Mouse (Mus musculus) lung, postnatal 0 days (tissue): Measurements from ENCODE around the gene Lrrc20. TPM values are rescaled to one million over a fixed set of nuclear protein-coding genes. Genes with fewer than 3 reads are reported as not detected.
A peak's percentile ranks its signal among the peaks of the same experiment; 100 is the strongest.

ENCODE experiments used
- ATAC-seq: fragments of 200-750 bp; cut with Nextera tagmentation; 2 replicates; pipeline ENCODE4 v1.8.0; 2017; ENCODE audit warnings: moderate library complexity
- DNase-seq: peaks from one replicate; pipeline ENCODE4 v3.0.0-alpha.2; 2016; ENCODE audit warnings: low spot score
- H3K27ac ChIP-seq: fragments of 300-500 bp; sonication (generic); 2 replicates; pipeline ENCODE4 v1.5.1; 2014; ENCODE audit warnings: antibody characterized with exemption, mild to moderate bottlenecking, low read length, mixed read lengths
- H3K27me3 ChIP-seq: fragments of 300-500 bp; sonication (generic); replicated peaks from 2 replicates; pipeline ENCODE4 v1.6.1; 2014; ENCODE audit warnings: low read length, mixed read lengths; ENCODE audit not compliant: insufficient read depth
- H3K36me3 ChIP-seq: fragments of 300-500 bp; sonication (generic); 2 replicates; pipeline ENCODE4 v1.6.1; 2014; ENCODE audit warnings: low read length, mixed read lengths; ENCODE audit not compliant: insufficient read depth
- H3K4me1 ChIP-seq: fragments of 300-500 bp; sonication (generic); 2 replicates; pipeline ENCODE4 v1.6.1; 2014; ENCODE audit warnings: antibody characterized with exemption, low read depth, low read length, mixed read lengths; ENCODE audit not compliant: insufficient read depth
- H3K4me2 ChIP-seq: fragments of 300-500 bp; sonication (generic); replicated peaks from 2 replicates; pipeline ENCODE4 v1.6.1; 2014; ENCODE audit warnings: low read depth, mild to moderate bottlenecking, low read length, moderate library complexity, mixed read lengths
- H3K4me3 ChIP-seq: fragments of 300-500 bp; sonication (generic); 2 replicates; pipeline ENCODE4 v1.5.1; 2014; ENCODE audit warnings: low read depth, low read length
- H3K9ac ChIP-seq: fragments of 300-500 bp; sonication (generic); replicated peaks from 2 replicates; pipeline ENCODE4 v1.6.1; 2014; ENCODE audit warnings: low read depth, mild to moderate bottlenecking
- H3K9me3 ChIP-seq: fragments of 300-500 bp; sonication (generic); 2 replicates; pipeline ENCODE4 v1.6.1; 2016; ENCODE audit warnings: low read length, mixed read lengths
- CTCF ChIP-seq: IDR thresholded peaks from 2 replicates; pipeline ENCODE4 v1.5.1; 2016; ENCODE audit warnings: antibody characterized with exemption, mild to moderate bottlenecking
- EP300 ChIP-seq: IDR thresholded peaks from 2 replicates; pipeline ENCODE4 v1.6.1; 2016; ENCODE audit warnings: antibody characterized with exemption, mild to moderate bottlenecking, control low read depth
- WGBS: fragments of 180-500 bp; shearing (Covaris S2); extraction: QIAGEN DNeasy Blood & Tissue Kit; methylation state at CpG from one replicate; pipeline ENCODE4 v1.1.7; 2014; 5-methylcytosine and 5-hydroxymethylcytosine counted together
- polyA plus RNA-seq: library from polyadenylated mRNA; unstranded; fragments of >200 nt; fragmentation: Nextera tagmentation; extraction: Ambion mirVana; gene quantifications from 2 replicates; pipeline ENCODE4 v1.2.1, GENCODE M21; 2015

Gene Lrrc20
- polyA plus RNA-seq, 1 experiment from 2014 or later, result 5.8 TPM

- Histone ChIP-seq H3K4me2 (no peak overlapping the region), H3K4me3 (no peak overlapping the region), H3K27me3 (no peaks in the 10 kb centered on the region), H3K27ac (no peak overlapping the region), H3K9ac (no peak overlapping the region), H3K4me1 (no peaks in the 10 kb centered on the region), H3K9me3 (no peaks in the 10 kb centered on the region), H3K36me3 (no peaks in the 10 kb centered on the region)
- TF ChIP-seq CTCF (no peak), EP300 (no peak)
- ATAC-seq, result no peak
- 66% methylated on average over 9 of the region's 9 CpGs for WGBS
- no peak for DNase-seq
Measured at GRCm38 (mm10) chr10:61563550-61563949, 87.9 kb downstream of the Lrrc20 start.

DNA sequence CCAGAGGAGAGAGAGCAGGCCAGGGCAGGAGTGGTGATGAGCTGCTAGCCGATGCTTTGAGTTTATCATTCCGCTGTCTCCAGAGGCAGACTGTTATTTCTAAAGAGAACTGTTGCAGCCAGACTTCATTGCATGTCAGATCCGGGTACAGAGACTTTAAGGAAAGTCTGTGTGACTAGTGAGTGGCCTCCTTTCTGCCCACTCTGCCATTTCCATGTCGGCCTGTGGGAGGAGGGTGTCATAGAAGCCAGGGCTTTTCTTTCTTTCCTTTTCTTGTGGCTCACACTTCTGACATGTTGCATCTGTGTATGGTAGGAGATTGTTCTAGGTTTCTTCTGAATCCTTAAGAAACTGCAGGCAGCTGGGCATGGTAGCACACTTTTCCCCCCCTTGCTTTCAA lies 88.8 kb downstream of the Lrrc20 start:
- Histone ChIP-seq H3K4me3 (no peak overlapping the region), H3K27me3 (no peaks in the 10 kb centered on the region), H3K9me3 (no peaks in the 10 kb centered on the region), H3K4me1 (no peaks in the 10 kb centered on the region), H3K9ac (no peak overlapping the region), H3K4me2 (no peak overlapping the region), H3K36me3 (no peaks in the 10 kb centered on the region), H3K27ac (no peak overlapping the region)
- 47% methylated on average over 4 of the region's 4 CpGs for WGBS
- no peak for DNase-seq
- no peak for ATAC-seq
- no peak for TF ChIP-seq EP300
- no peak for TF ChIP-seq CTCF

GRCm38 (mm10) chr10:61570181-61570580 lies 94.6 kb downstream of the Lrrc20 start:
- DNase-seq (peak; percentile 39), ATAC-seq (no peak)
- WGBS, result 36% methylated on average over 10 of the region's 10 CpGs
- no peak overlapping the region for H3K4me2 ChIP-seq
- H3K36me3 ChIP-seq, result no peaks in the 10 kb centered on the region
- no peak overlapping the region for H3K9ac ChIP-seq
- TF ChIP-seq EP300, result peak; percentile 36; the same call in 1 of the 2 replicates
- TF ChIP-seq CTCF, result no peak
- no peak overlapping the region for H3K4me3 ChIP-seq
- no peaks in the 10 kb centered on the region for H3K27me3 ChIP-seq
- H3K27ac ChIP-seq, result no peak overlapping the region
- H3K9me3 ChIP-seq, result no peaks in the 10 kb centered on the region
- no peaks in the 10 kb centered on the region for H3K4me1 ChIP-seq

DNA sequence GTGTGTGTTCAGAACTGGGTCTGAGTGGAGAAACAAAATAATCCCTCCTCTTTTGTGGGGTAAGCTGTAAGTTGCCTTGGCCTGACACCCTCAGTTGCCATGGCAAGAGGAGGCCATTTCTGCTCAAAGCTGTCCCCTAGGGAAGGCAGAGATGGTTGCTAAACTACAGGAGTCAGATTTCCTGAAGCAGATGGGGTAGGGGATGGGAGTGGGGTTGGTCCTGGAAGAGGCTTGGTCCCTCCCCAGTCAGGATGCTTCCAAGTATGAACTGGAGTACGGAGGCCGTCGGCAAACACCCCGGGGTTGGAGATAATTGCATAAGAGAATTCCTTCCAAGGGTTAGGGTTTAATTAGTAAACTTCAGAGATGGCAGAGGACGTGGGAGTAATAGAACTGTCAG lies 96.5 kb downstream of the Lrrc20 start:
- TF ChIP-seq CTCF (0 out of 2 replicates have a peak, but pooled peaks have one; percentile 11), EP300 (no peak)
- Histone ChIP-seq H3K4me1 (no peaks in the 10 kb centered on the region), H3K4me3 (no peak overlapping the region), H3K27ac (no peak overlapping the region), H3K36me3 (no peaks in the 10 kb centered on the region), H3K9ac (no peak overlapping the region), H3K9me3 (no peaks in the 10 kb centered on the region), H3K4me2 (no peak overlapping the region), H3K27me3 (no peaks in the 10 kb centered on the region)
- DNase-seq (peak; percentile 76), ATAC-seq (peak; percentile 87)
- 36% methylated on average over 5 of the region's 5 CpGs for WGBS

GRCm38 (mm10) chr10:61576120-61576767 lies 100.6 kb downstream of the Lrrc20 start:
- Histone ChIP-seq H3K4me1 (no peaks in the 10 kb centered on the region), H3K4me2 (no peak overlapping the region), H3K36me3 (no peaks in the 10 kb centered on the region), H3K4me3 (no peak overlapping the region), H3K27me3 (no peaks in the 10 kb centered on the region), H3K27ac (no peak overlapping the region), H3K9me3 (no peaks in the 10 kb centered on the region), H3K9ac (no peak overlapping the region)
- TF ChIP-seq CTCF (no peak), EP300 (no peak)
- no peak for ATAC-seq
- DNase-seq, result no peak
- WGBS, result 73% methylated on average over 13 of the region's 13 CpGs

GRCm38 (mm10) chr10:61587241-61587849 lies 111.7 kb downstream of the Lrrc20 start:
- ATAC-seq (no peak), DNase-seq (no peak)
- TF ChIP-seq EP300 (no peak), CTCF (peak; percentile 30)
- H3K4me1 ChIP-seq, result peaks cover 4% of the 10 kb centered on the region
- no peak overlapping the region for H3K27ac ChIP-seq
- H3K27me3 ChIP-seq, result no peaks in the 10 kb centered on the region
- WGBS, result 80% methylated on average over 7 of the region's 7 CpGs
- no peaks in the 10 kb centered on the region for H3K36me3 ChIP-seq
- no peak overlapping the region for H3K4me2 ChIP-seq
- no peak overlapping the region for H3K9ac ChIP-seq
- H3K4me3 ChIP-seq, result no peak overlapping the region
- H3K9me3 ChIP-seq, result no peaks in the 10 kb centered on the region
